Mouse (Mus musculus) limb, embryonic 15.5 days (tissue): ENCODE measurements around the gene Cep89. TPM values are rescaled to one million over a fixed set of nuclear protein-coding genes. Genes with fewer than 3 reads are reported as not detected.

Experiments
- ATAC-seq: fragments of 200-750 bp; cut with Nextera tagmentation; 2 replicates; pipeline ENCODE4 v1.8.0; 2017; ENCODE audit warnings: low read depth, moderate TSS enrichment; ENCODE audit not compliant: insufficient number of reproducible peaks, low FRiP score, low TSS enrichment
- H3K27ac ChIP-seq: fragments of 300-500 bp; sonication (generic); 2 replicates; pipeline ENCODE4 v1.5.1; 2015; ENCODE audit warnings: moderate library complexity, mild to moderate bottlenecking, inconsistent platforms
- H3K27me3 ChIP-seq: fragments of 300-500 bp; sonication (generic); 2 replicates; pipeline ENCODE4 v1.6.1; 2015; ENCODE audit warnings: inconsistent platforms
- H3K36me3 ChIP-seq: fragments of 300-500 bp; sonication (generic); 2 replicates; pipeline ENCODE4 v1.6.1; 2015; ENCODE audit warnings: inconsistent platforms
- H3K4me1 ChIP-seq: fragments of 300-500 bp; sonication (generic); 2 replicates; pipeline ENCODE4 v1.6.1; 2015; ENCODE audit warnings: inconsistent platforms
- H3K4me2 ChIP-seq: fragments of 300-500 bp; sonication (generic); 2 replicates; pipeline ENCODE4 v1.6.1; 2015; ENCODE audit warnings: mild to moderate bottlenecking, inconsistent platforms
- H3K4me3 ChIP-seq: fragments of 300-500 bp; sonication (generic); 2 replicates; pipeline ENCODE4 v1.5.1; 2015; ENCODE audit warnings: mild to moderate bottlenecking, inconsistent platforms
- H3K9ac ChIP-seq: fragments of 300-500 bp; sonication (generic); 2 replicates; pipeline ENCODE4 v1.6.1; 2015; ENCODE audit warnings: inconsistent platforms
- H3K9me3 ChIP-seq: fragments of 300-500 bp; sonication (generic); 2 replicates; pipeline ENCODE4 v1.6.1; 2016; ENCODE audit warnings: inconsistent platforms
- WGBS: fragments of 180-500 bp; shearing (Covaris S2); methylation state at CpG from one replicate; pipeline ENCODE4 v1.1.7; 2015; 5-methylcytosine and 5-hydroxymethylcytosine counted together
- polyA plus RNA-seq: library from polyadenylated mRNA; unstranded; fragments of >200 nt; fragmentation: Nextera tagmentation; extraction: Ambion mirVana; gene quantifications from 2 replicates; pipeline ENCODE4 v1.2.1, GENCODE M21; 2015

The Cep89 gene
- polyA plus RNA-seq, 1 experiment from 2014 or later, result 34.6 TPM

DNA sequence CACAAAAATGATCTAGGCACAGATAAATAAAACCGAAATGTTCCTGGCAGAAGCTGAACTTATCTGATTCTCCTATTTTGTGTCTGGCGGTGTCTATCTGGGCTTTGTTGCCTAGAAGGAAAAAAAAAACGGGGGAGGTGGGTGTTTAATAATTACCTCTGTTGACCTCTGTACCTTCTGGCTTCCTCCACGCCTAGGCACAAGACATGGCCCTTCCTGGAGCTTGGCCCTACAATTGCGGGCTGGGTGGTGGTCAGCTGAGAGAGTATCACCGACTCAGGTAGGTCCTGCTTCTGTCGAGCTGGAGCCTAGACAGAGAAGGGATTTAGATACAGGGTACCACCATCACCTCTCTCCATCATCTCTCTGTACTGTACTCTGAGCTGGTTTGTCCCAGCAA, 52.0 kb downstream of the Cep89 start:
- no peak for ATAC-seq
- 72% methylated on average over 7 of the region's 7 CpGs for WGBS
- Histone ChIP-seq H3K4me3 (no peak overlapping the region), H3K9me3 (no peaks in the 10 kb centered on the region; the same call in 1 of the 2 replicates), H3K4me2 (no peak overlapping the region), H3K36me3 (no peaks in the 10 kb centered on the region), H3K27me3 (no peaks in the 10 kb centered on the region), H3K9ac (no peak overlapping the region), H3K4me1 (peaks cover 7% of the 10 kb centered on the region), H3K27ac (no peak overlapping the region)

- Histone ChIP-seq H3K9ac (no peak overlapping the region), H3K9me3 (no peaks in the 10 kb centered on the region), H3K4me2 (no peak overlapping the region), H3K27ac (no peak overlapping the region), H3K36me3 (no peaks in the 10 kb centered on the region), H3K4me3 (no peak overlapping the region), H3K4me1 (no peaks in the 10 kb centered on the region), H3K27me3 (no peaks in the 10 kb centered on the region)
- WGBS, result 76% methylated on average over 4 of the region's 4 CpGs
- no peak for ATAC-seq
Measured at GRCm38 (mm10) chr7:35456091-35456814, 59.4 kb downstream of the Cep89 start.

DNA sequence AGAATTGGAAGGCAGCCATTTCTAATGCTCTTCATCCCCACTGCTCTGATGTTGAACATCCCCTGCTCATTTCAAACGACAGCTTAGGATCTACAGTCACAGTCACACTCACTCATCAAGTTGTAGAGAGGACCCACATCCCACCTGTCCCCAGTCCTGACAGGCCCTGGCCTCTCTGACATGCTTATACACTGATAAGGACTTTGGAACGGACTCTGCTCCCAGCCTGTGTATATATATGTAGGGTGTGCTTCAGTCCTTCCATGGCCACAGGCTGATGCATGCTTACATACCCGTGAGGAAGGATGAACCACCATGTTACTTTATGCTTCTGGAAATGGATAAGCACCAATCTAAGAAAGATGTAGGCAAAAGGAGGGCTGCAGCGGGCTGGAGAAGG, 64.1 kb downstream of the Cep89 start:
- ATAC-seq, result no peak
- WGBS, result 76% methylated on average over 4 of the region's 4 CpGs
- H3K4me3 ChIP-seq, result no peak overlapping the region

DNA sequence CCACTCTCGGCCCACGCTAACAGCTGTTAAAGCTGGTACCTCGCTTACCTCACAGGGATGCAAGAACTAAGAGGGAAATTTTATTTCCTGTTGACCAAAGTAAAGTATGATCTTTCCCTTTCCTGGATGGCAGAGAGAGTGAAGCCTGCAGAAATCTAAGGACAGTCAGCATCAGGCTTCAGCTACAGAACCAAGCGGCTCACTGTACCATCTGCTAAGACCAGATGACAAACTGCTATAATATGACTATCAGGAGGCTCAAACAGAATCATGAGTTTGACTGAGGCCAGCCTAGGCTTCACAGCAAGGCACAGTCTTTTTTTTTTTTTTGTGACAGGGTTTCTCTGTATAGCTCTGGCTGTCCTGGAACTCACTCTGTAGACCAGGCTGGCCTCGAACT, 68.2 kb downstream of the Cep89 start:
- H3K9me3 ChIP-seq, result no peaks in the 10 kb centered on the region
- no peaks in the 10 kb centered on the region for H3K4me1 ChIP-seq
- no peak overlapping the region for H3K27ac ChIP-seq
- no peak for ATAC-seq
- H3K27me3 ChIP-seq, result no peaks in the 10 kb centered on the region
- WGBS, result 90% methylated on average over 5 of the region's 5 CpGs
- no peak overlapping the region for H3K9ac ChIP-seq
- H3K4me3 ChIP-seq, result no peak overlapping the region
- H3K4me2 ChIP-seq, result no peak overlapping the region
- H3K36me3 ChIP-seq, result no peaks in the 10 kb centered on the region

More for the DNA sequence above, 64.1 kb downstream of the Cep89 start:
- no peaks in the 10 kb centered on the region for H3K36me3 ChIP-seq
- H3K27ac ChIP-seq, result no peak overlapping the region
- no peaks in the 10 kb centered on the region for H3K27me3 ChIP-seq
- H3K4me1 ChIP-seq, result no peaks in the 10 kb centered on the region
- no peak overlapping the region for H3K9ac ChIP-seq
- no peaks in the 10 kb centered on the region for H3K9me3 ChIP-seq
- no peak overlapping the region for H3K4me2 ChIP-seq

DNA sequence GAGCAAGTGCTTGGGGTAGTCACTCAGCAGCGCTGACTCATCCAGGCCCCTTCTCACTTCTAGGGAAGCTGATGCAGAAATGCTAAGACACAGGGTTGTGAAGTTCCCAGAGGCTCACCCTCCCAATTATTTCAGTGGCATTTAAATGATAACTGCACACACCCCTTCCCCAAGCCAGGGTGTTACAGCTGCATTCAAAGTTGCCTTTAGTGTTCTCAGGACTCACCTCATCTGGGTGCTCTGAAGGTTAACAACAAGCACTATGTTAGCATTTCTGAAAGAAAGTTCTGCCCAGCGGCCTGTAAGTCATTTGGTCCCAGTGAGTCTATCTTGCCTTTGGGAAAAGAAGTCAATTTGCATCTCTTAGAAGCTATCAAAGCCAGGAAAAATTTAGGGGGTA, 71.0 kb downstream of the Cep89 start:
- Histone ChIP-seq H3K27ac (no peak overlapping the region), H3K4me3 (no peak overlapping the region), H3K27me3 (no peaks in the 10 kb centered on the region), H3K4me2 (no peak overlapping the region), H3K9ac (no peak overlapping the region), H3K9me3 (no peaks in the 10 kb centered on the region), H3K36me3 (no peaks in the 10 kb centered on the region), H3K4me1 (no peaks in the 10 kb centered on the region)
- 66% methylated on average over 2 of the region's 2 CpGs for WGBS
- ATAC-seq, result no peak

DNA sequence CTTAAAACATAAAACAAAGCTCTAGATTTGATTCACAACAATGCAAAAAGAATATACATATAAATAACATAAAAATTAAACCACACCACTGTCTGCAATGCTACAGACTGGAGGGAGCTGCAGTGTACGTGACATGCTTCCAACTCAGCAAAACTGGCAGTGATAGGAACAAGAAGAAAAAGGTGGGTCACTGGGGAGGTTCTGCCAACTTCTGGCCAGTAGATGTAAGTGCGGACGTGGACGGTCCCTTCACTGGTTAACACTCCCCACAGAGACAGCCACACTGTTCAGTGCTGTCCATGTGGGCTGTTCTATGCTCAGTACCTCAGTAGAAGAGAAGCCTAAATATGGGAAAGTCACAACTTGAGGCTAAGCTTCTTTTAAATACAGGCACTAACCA, 74.0 kb downstream of the Cep89 start:
- WGBS, result 55% methylated on average over 4 of the region's 4 CpGs
- ATAC-seq, result no peak
- H3K27me3 ChIP-seq, result no peaks in the 10 kb centered on the region

GRCm38 (mm10) chr7:35476457-35476856, 79.6 kb downstream of the Cep89 start:
- no peak overlapping the region for H3K4me2 ChIP-seq
- WGBS, result 68% methylated on average over 2 of the region's 2 CpGs
- H3K36me3 ChIP-seq, result no peaks in the 10 kb centered on the region
- ATAC-seq, result no peak
- H3K4me3 ChIP-seq, result no peak overlapping the region
- no peaks in the 10 kb centered on the region for H3K27me3 ChIP-seq
- no peak overlapping the region for H3K27ac ChIP-seq
- H3K9me3 ChIP-seq, result no peaks in the 10 kb centered on the region
- no peaks in the 10 kb centered on the region for H3K4me1 ChIP-seq
- H3K9ac ChIP-seq, result no peak overlapping the region

More for the DNA sequence above, 74.0 kb downstream of the Cep89 start:
- H3K36me3 ChIP-seq, result no peaks in the 10 kb centered on the region
- no peak overlapping the region for H3K4me2 ChIP-seq
- no peak overlapping the region for H3K27ac ChIP-seq
- H3K4me3 ChIP-seq, result no peak overlapping the region
- no peak overlapping the region for H3K9ac ChIP-seq
- H3K4me1 ChIP-seq, result no peaks in the 10 kb centered on the region
- no peaks in the 10 kb centered on the region for H3K9me3 ChIP-seq

DNA sequence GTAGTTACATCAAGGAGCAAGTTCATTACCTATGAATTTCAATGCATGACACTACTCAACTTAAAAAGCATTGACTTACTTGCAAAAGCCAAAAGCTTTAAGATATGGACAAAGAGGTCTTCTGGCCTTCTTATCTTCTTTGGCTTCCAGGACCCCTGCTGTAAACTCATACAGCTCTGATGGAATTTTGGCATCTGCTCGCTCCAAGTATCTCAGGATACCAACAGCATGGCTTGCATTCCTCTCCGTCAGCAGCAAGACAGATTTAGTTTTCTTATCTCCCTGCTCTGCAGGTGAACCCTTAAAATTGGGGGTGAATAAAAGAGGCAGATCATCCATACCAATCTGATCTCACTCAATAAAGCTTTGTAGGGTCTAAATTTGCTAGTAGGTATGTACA, 88.3 kb downstream of the Cep89 start:
- Histone ChIP-seq H3K27me3 (no peaks in the 10 kb centered on the region), H3K9ac (no peak overlapping the region), H3K27ac (no peak overlapping the region), H3K9me3 (no peaks in the 10 kb centered on the region), H3K4me2 (no peak overlapping the region), H3K36me3 (no peaks in the 10 kb centered on the region), H3K4me1 (no peaks in the 10 kb centered on the region), H3K4me3 (no peak overlapping the region)
- 56% methylated on average over 2 of the region's 2 CpGs for WGBS
- no peak for ATAC-seq

GRCm38 (mm10) chr7:35486553-35486952, 89.7 kb downstream of the Cep89 start:
- Histone ChIP-seq H3K27me3 (no peaks in the 10 kb centered on the region), H3K9me3 (no peaks in the 10 kb centered on the region), H3K9ac (no peak overlapping the region), H3K4me2 (no peak overlapping the region), H3K27ac (no peak overlapping the region), H3K36me3 (no peaks in the 10 kb centered on the region), H3K4me1 (no peaks in the 10 kb centered on the region), H3K4me3 (no peak overlapping the region)
- WGBS, result 77% methylated on average over 8 of the region's 8 CpGs
- ATAC-seq, result no peak

Other genes with a start within 250 kb of the Cep89 start
- 6.7 and 8.6 TPM in 2 replicates for gene Slc7a10, start 210.7 kb upstream of the Cep89 start, polyA plus RNA-seq
- 8.3 and 8.8 TPM in 2 replicates for gene Lrp3, start 181.5 kb upstream of the Cep89 start, polyA plus RNA-seq
- gene Gpatch1, start 78.6 kb upstream of the Cep89 start, polyA plus RNA-seq, result 14.8 and 16.1 TPM in 2 replicates
- gene Rhpn2, start 62.9 kb upstream of the Cep89 start, polyA plus RNA-seq, result 2.8 and 2.9 TPM in 2 replicates
- 15.6 and 16.0 TPM in 2 replicates for gene Faap24, start 199 bp upstream of the Cep89 start, polyA plus RNA-seq
- 0.08 TPM in 1 of 2 replicates, not detected in the other for gene Slc7a9, start 51.8 kb downstream of the Cep89 start, polyA plus RNA-seq
- 0.19 and 0.36 TPM in 2 replicates for gene Tdrd12, start 140.7 kb downstream of the Cep89 start, polyA plus RNA-seq
- 47.5 and 49.3 TPM in 2 replicates for gene Nudt19, start 159.3 kb downstream of the Cep89 start, polyA plus RNA-seq
- gene Rgs9bp, start 188.5 kb downstream of the Cep89 start, polyA plus RNA-seq, result 0.52 and 0.63 TPM in 2 replicates
- 54.4 and 55.0 TPM in 2 replicates for gene Ankrd27, start 189.2 kb downstream of the Cep89 start, polyA plus RNA-seq